Mouse (Mus musculus): Measurements from ENCODE around the gene Retn. TPM values are rescaled to one million over a fixed set of nuclear protein-coding genes. Genes with fewer than 3 reads are reported as not detected.

Gene Retn
- not detected for polyA plus RNA-seq (2017; shearing (Covaris generic))

DNA sequence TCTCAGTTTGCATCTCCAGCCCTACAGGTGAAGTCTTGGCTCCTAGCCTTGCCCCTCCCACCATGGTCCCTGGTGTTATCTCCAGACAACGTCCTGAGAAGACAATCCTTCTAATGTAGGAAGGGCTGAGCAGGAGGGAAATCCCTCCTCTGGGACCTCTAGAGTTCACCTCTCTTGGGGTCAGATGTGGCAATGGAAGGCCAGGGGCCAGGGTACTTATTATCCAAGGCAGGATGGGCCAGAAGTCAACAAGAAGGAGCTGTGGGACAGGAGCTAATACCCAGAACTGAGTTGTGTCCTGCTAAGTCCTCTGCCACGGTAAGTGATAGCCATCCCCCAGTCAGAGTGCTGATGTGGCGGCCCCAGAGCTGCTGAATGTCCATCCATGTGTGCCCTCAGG lies at the start of gene Retn:
TSS of gene Retn (plus strand) at position 245 of the 400 bp plus-strand sequence.

DNA sequence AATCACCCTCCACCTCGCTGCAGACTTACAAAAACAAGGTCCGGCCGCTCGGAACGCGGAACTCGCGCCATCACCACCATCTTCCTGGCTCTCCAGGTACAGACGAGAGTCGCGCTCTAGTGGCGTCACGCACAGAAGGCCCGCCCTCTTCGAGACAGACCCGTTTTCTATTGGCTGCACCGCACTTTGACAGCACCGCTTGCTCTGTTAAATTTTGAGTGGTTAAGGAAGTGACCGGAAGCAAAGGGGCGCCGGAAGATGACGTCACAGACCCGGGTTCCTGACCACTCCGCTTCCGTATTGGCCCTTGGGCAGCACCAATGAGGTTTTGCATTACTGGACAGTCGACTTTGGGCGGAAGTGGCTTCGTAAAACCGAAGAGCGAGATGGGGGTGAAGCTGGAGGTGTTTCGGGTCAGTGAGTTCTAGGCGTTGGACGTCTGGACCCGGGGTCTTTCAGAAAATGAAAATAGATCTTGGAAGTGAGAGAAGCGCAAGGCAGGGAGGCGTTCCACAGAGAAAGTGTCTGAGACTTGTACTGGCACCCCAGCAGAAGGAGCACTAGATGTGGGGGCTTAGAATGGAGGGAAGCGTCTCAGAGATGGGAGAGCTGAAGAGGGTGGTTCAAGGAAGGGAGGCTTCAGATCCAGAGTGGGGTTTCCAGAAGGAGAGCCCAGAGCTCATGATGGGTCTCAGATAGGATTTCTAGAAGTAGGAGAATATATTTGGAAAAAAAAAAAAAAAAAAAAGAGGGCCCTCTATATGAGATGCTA lies 34.2 kb upstream of the Retn start, which contains the start of the genes Xab2 and Pet100:
TSS of gene Xab2 (minus strand) at position 118 of the 772 bp plus-strand sequence.
TSS of gene Pet100 (plus strand) at position 350 of the 772 bp plus-strand sequence.

DNA sequence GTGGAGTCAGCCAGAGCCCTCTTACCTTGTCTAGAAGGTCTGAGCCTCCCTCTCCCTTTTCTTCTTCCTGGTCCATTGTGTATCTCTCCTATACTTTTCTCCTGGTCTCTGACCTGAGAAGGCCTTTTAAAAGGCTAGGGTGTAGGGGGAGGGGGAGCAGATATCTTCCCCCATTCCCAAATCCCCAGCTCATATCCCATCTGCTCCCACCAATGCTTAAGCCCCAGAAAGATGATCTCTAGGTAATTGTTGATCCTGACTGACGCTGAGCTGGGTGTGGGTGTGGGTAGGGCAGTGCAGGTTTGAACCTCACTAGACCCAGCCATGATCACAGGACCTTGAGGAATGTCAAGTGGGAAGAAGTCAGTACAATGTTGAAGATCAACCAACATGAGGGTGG lies 30.1 kb upstream of the Retn start, which contains the start of gene Pcp2:
TSS of gene Pcp2 (minus strand) at position 101 of the 400 bp plus-strand sequence.

DNA sequence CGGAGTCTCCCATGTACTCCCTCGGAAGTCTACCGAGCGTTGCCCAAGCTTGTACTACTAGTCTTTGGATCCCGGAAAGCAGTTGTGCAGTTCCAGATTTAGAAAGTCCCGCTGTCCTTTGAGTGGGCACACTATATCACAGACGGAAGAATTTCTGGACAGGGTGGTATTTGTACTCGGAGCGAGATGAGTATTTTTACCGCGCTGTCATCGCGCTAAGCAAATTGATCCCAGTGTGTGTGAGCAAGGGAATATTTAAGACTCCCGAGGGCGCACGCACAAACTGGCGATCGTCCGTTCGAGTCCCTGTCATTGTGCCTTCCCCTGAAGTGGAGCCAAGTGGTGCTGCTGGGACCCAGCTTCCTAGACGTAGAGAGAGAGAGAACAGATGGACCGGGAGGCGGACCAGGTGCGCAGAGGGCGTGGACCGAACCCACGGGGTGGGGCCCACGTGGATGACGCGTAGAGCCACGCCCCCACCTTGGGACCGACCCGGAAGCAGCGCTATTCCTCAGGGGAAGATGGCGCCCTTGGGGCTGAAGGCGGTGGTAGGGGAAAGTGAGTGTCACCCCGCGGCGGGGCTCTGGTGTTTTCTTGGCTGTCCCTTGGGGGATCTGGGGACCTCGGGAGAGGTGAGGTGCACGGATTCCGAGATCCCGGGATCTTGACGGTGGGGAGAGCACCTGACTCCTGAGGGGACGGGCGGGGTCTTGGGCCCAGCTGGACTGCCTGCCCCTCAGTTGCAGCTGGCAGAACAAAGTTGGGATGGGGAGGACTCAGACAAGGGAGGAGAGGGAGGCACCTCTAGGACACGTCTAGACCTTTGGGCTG lies 24.7 kb upstream of the Retn start, which contains the start of gene Stxbp2:
TSS of gene Stxbp2 (plus strand) at position 309 of the 831 bp plus-strand sequence.

DNA sequence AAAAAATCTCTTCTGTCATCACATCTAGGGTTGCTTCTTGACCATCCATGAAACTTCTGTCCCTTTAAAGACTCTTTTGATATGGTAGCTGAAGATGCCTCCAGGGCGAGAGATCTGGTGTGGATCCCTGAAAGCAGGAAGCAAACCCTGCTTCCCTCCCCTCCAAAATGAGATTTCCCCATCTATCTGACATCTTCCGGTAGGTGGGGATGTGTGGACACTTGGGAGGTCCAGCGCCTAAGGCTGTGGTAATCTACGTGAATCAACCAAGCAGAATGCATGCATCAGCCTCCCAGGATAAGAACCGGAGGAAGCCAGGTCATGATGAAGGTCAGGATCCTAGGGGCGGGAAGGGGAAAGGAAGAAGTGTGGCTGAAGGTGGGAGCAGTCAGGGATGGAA lies 9.9 kb downstream of the Retn start, which contains the start of gene Mcemp1:
TSS of gene Mcemp1 (plus strand) at position 248 of the 400 bp plus-strand sequence.

DNA sequence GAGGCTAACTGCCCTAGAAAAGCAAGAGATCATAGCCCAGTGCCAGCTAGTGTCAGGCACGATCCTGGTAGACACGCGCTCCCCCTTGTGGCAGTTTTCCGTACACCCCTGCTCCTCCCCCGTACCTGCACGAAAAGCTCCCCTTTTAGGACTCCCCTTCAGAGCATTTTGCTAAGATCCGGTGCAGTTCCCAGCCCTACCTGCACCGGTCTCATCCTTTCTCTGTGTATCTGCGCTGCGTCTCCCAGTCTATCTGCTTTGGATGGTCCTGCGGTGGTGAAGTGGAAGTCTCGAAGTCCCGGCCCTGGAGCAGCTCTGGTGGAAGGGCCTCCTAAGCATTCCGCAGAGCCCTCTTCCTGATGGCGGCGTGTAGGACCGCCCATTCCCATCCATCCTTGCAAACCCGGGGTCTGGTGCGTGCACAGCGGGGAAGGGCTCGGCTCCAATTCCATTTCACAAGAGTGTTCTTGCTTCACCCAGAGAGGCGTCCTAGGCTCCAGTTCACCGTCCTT lies 16.5 kb downstream of the Retn start, which contains the start of gene Fcor:
TSS of gene Fcor (minus strand) at position 383 of the 512 bp plus-strand sequence.

DNA sequence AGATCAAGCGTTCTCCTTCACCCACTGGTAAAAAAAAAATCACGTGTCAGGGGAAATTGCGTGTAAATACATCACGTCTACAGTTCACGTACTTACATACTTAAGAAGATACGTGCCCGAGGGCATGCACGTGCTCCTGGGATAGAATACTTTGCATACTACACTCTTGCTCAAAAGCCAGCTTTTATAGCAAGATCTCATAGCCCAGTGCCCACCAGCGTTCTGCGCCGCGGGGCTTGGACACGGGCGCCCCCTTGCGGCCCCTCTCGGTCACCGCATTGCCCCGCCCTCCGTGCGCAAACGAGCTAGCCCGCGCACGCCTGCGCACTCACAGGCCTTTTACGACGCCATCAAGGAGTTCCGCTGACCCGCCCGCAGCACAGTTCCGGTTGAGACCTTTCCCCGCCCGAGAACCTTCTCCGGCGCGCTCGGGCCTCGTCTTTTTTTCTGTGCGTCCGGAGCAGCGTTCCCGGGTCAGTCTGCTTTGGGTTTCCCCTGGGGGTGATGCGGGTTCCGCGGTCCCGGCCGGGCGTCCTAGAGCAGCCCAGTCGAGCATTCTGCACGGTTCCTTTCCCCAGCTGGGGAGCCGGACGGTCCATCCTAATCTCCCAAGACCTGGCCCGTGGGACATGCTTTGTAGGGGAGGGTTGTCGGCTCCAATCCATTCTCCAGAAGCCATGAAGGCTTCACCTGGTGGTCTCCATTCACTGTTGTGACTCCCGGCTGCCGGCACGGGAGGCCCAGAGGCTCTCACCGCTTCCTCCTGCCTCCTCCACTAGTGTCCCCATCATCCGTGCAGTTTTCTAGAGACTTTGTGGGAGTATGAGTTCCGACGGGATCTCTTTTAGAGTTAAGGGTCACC lies 20.8 kb downstream of the Retn start, which contains the start of gene Trappc5:
TSS of gene Trappc5 (plus strand) at position 169 of the 862 bp plus-strand sequence.

DNA sequence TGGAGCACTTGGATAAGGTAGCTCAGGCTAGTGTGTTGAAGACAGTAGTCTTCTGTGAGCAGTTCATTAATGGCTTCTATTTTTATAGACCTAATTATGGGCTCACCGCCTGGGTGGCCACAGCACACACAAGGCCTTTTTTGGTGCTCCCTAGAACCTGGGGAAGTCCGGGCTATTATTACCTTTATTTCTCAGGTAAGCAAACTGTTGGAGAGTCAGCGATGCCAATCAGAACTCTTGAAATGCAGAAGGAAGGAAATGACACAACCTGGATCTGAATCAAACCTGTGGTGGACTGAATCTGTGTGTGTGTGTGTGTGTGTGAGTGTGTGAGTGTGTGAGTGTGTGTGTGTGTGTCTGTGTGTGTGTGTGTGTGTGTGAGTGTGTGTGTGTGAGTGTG lies 38.6 kb downstream of the Retn start, which contains the start of gene Fcer2a:
TSS of gene Fcer2a (minus strand) at position 55 of the 400 bp plus-strand sequence.

Other genes starting within 250 kb of the Retn start
- gene Pex11g, start 188.1 kb upstream of the Retn start, polyA plus RNA-seq (2017; shearing (Covaris generic)): 2.7 TPM
- gene Tex45, start 184.9 kb upstream of the Retn start, polyA plus RNA-seq (2017; shearing (Covaris generic)): not detected
- gene Zfp358, start 162.6 kb upstream of the Retn start, polyA plus RNA-seq (2017; shearing (Covaris generic)): 1.5 TPM
- gene Mcoln1, start 155.3 kb upstream of the Retn start, polyA plus RNA-seq (2017; shearing (Covaris generic)): 81.1 TPM
- gene Pnpla6, start 140.4 kb upstream of the Retn start, polyA plus RNA-seq (2017; shearing (Covaris generic)): 37.4 TPM
- not detected for gene C330021F23Rik, start 87.8 kb upstream of the Retn start, polyA plus RNA-seq (2017; shearing (Covaris generic))
- gene Camsap3, start 68.5 kb upstream of the Retn start, polyA plus RNA-seq (2017; shearing (Covaris generic)): 0.98 TPM
- 113 TPM for gene Xab2, start 34.5 kb upstream of the Retn start, polyA plus RNA-seq (2017; shearing (Covaris generic))
- 79.9 TPM for gene Pet100, start 34.2 kb upstream of the Retn start, polyA plus RNA-seq (2017; shearing (Covaris generic))
- not detected for gene Pcp2, start 30.2 kb upstream of the Retn start, polyA plus RNA-seq (2017; shearing (Covaris generic))
- 212 TPM for gene Stxbp2, start 24.8 kb upstream of the Retn start, polyA plus RNA-seq (2017; shearing (Covaris generic))
- gene Mcemp1, start 10.0 kb downstream of the Retn start, polyA plus RNA-seq (2017; shearing (Covaris generic)): not detected
- not detected for gene Fcor, start 16.6 kb downstream of the Retn start, polyA plus RNA-seq (2017; shearing (Covaris generic))
- gene Trappc5, start 20.5 kb downstream of the Retn start, polyA plus RNA-seq (2017; shearing (Covaris generic)): 22.3 TPM
- gene Fcer2a, start 38.4 kb downstream of the Retn start, polyA plus RNA-seq (2017; shearing (Covaris generic)): 0.46 TPM
- gene Clec4g, start 64.9 kb downstream of the Retn start, polyA plus RNA-seq (2017; shearing (Covaris generic)): not detected
- gene Cd209a, start 93.2 kb downstream of the Retn start, polyA plus RNA-seq (2017; shearing (Covaris generic)): 0.60 TPM
- gene Cd209e, start 198.5 kb downstream of the Retn start, polyA plus RNA-seq (2017; shearing (Covaris generic)): 0.35 TPM
- not detected for gene Cd209d, start 222.8 kb downstream of the Retn start, polyA plus RNA-seq (2017; shearing (Covaris generic))

Data from effector memory CD4-positive, alpha-beta T cell, adult 7 months (primary cell).